Mouse (Mus musculus) lung, postnatal 0 days (tissue): ENCODE data around the gene Susd1. TPM values are rescaled to one million over a fixed set of nuclear protein-coding genes. Genes with fewer than 3 reads are reported as not detected.
"Not testable (repeated sequence)": the region's sequence is repeated elsewhere in the genome, so short reads cannot be mapped to it uniquely, and the experiment has no call there.

ENCODE experiments used
- ATAC-seq: fragments of 200-750 bp; cut with Nextera tagmentation; 2 replicates; pipeline ENCODE4 v1.8.0; 2017; ENCODE audit warnings: moderate library complexity
- DNase-seq: peaks from one replicate; pipeline ENCODE4 v3.0.0-alpha.2; 2016; ENCODE audit warnings: low spot score
- H3K27ac ChIP-seq: fragments of 300-500 bp; sonication (generic); 2 replicates; pipeline ENCODE4 v1.5.1; 2014; ENCODE audit warnings: antibody characterized with exemption, mild to moderate bottlenecking, low read length, mixed read lengths
- H3K27me3 ChIP-seq: fragments of 300-500 bp; sonication (generic); replicated peaks from 2 replicates; pipeline ENCODE4 v1.6.1; 2014; ENCODE audit warnings: low read length, mixed read lengths; ENCODE audit not compliant: insufficient read depth
- H3K36me3 ChIP-seq: fragments of 300-500 bp; sonication (generic); 2 replicates; pipeline ENCODE4 v1.6.1; 2014; ENCODE audit warnings: low read length, mixed read lengths; ENCODE audit not compliant: insufficient read depth
- H3K4me1 ChIP-seq: fragments of 300-500 bp; sonication (generic); 2 replicates; pipeline ENCODE4 v1.6.1; 2014; ENCODE audit warnings: antibody characterized with exemption, low read depth, low read length, mixed read lengths; ENCODE audit not compliant: insufficient read depth
- H3K4me2 ChIP-seq: fragments of 300-500 bp; sonication (generic); replicated peaks from 2 replicates; pipeline ENCODE4 v1.6.1; 2014; ENCODE audit warnings: low read depth, mild to moderate bottlenecking, low read length, moderate library complexity, mixed read lengths
- H3K4me3 ChIP-seq: fragments of 300-500 bp; sonication (generic); 2 replicates; pipeline ENCODE4 v1.5.1; 2014; ENCODE audit warnings: low read depth, low read length
- H3K9ac ChIP-seq: fragments of 300-500 bp; sonication (generic); replicated peaks from 2 replicates; pipeline ENCODE4 v1.6.1; 2014; ENCODE audit warnings: low read depth, mild to moderate bottlenecking
- H3K9me3 ChIP-seq: fragments of 300-500 bp; sonication (generic); 2 replicates; pipeline ENCODE4 v1.6.1; 2016; ENCODE audit warnings: low read length, mixed read lengths
- CTCF ChIP-seq: IDR thresholded peaks from 2 replicates; pipeline ENCODE4 v1.5.1; 2016; ENCODE audit warnings: antibody characterized with exemption, mild to moderate bottlenecking
- EP300 ChIP-seq: IDR thresholded peaks from 2 replicates; pipeline ENCODE4 v1.6.1; 2016; ENCODE audit warnings: antibody characterized with exemption, mild to moderate bottlenecking, control low read depth
- WGBS: fragments of 180-500 bp; shearing (Covaris S2); extraction: QIAGEN DNeasy Blood & Tissue Kit; methylation state at CpG from one replicate; pipeline ENCODE4 v1.1.7; 2014; 5-methylcytosine and 5-hydroxymethylcytosine counted together
- polyA plus RNA-seq: library from polyadenylated mRNA; unstranded; fragments of >200 nt; fragmentation: Nextera tagmentation; extraction: Ambion mirVana; gene quantifications from 2 replicates; pipeline ENCODE4 v1.2.1, GENCODE M21; 2015

Susd1 gene
- polyA plus RNA-seq, 1 experiment from 2014 or later, result 1.6 TPM

DNA sequence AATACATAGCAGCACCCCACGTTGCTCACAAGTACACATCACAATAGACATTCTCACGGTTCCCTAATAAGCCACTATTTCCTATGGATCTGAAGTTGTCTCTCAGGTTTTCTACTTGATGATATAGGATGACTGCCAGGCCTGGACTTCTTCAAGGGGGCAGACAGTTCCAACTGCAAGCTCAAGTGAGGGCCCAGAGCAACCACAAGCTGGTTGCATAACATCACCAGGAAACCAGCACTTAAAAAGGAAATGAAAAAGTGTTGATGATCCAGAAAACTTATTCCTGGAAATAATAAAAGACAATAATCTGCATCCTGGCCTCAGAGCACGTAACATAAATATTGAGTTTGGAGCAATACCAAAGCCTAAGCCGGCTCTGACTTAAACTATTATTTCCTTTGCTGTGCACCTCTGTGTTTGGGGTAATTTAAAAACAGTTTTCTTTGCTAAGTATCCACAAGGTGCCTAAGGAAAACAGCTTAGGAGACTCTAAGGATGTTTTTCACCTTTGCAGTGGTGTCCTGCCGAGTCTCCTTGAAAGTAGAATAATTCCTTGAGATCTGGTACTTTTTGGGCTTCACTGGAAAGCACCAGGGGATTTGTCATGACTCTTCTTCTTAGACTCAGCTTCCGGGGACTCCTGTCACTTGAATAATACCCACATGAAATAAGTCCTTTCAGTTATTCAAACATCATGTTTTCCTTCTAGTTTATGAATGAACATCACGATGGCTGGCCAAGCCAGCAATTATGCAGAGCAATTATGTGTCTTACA, 139.5 kb downstream of the Susd1 start:
- TF ChIP-seq EP300 (peak; percentile 70), CTCF (no peak)
- H3K27ac ChIP-seq, result no peak overlapping the region

DNA sequence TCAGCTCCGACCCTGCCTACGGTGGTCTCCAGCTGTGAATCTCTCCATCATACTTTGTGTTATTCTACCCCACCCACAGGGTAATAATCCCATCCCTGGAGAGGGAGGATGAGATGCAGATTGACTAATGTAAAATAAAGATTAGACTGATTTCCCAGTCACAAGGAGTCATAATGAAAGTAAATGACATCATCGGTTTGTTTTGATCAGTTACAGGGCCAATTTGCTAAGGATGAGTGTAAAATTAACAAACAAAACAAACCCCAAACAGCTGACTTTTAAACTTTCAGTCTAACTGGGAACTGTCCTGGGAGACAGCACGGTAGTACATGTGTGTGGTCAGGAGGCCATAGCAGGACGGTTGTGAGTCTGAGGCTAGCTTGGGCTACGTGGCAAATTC, 143.3 kb downstream of the Susd1 start:
- ATAC-seq, result no peak

More for the DNA sequence above, 139.5 kb downstream of the Susd1 start:
- Histone ChIP-seq H3K9me3 (no peaks in the 10 kb centered on the region), H3K9ac (no peak overlapping the region), H3K4me1 (no peaks in the 10 kb centered on the region), H3K4me2 (no peak overlapping the region), H3K36me3 (no peaks in the 10 kb centered on the region), H3K27me3 (no peaks in the 10 kb centered on the region), H3K4me3 (no peak overlapping the region)
- ATAC-seq (no peak; the same call in 1 of the 2 replicates), DNase-seq (peak; percentile 54)
- WGBS, result 56% methylated on average over 7 of the region's 7 CpGs

DNA sequence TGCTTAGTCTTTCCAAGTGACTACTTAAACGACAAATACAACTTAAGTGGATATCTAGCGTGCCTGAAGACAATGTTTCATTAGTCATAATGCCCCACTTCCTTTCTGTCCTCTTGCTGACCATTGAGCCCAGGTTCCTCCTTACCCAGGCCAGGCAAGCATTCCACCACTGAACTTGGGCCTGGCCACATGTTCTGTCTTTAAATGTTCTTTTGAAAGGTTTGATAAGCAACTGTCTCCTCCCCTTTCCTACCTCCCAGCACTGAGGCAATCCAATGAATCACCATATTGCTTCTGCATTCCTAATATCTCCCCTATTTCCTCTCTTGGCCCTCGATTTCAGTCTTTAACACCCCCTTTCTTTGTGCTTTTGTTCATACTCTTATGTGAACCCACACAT, 143.8 kb downstream of the Susd1 start:
- no peak overlapping the region for H3K9ac ChIP-seq
- no peak for DNase-seq
- H3K27ac ChIP-seq, result no peak overlapping the region
- ATAC-seq, result no peak
- TF ChIP-seq CTCF, result no peak
- TF ChIP-seq EP300, result no peak
- H3K9me3 ChIP-seq, result no peaks in the 10 kb centered on the region
- H3K4me3 ChIP-seq, result no peak overlapping the region
- no peaks in the 10 kb centered on the region for H3K27me3 ChIP-seq
- WGBS, result 59% methylated on average over 3 of the region's 3 CpGs
- no peak overlapping the region for H3K4me2 ChIP-seq
- H3K36me3 ChIP-seq, result no peaks in the 10 kb centered on the region
- no peaks in the 10 kb centered on the region for H3K4me1 ChIP-seq

More for the DNA sequence above, 143.3 kb downstream of the Susd1 start:
- Histone ChIP-seq H3K27me3 (no peaks in the 10 kb centered on the region), H3K9ac (no peak overlapping the region), H3K36me3 (no peaks in the 10 kb centered on the region), H3K4me2 (no peak overlapping the region), H3K4me3 (no peak overlapping the region), H3K27ac (no peak overlapping the region), H3K9me3 (no peaks in the 10 kb centered on the region), H3K4me1 (no peaks in the 10 kb centered on the region)
- DNase-seq, result no peak
- WGBS, result 91% methylated on average over 6 of the region's 6 CpGs
- no peak for TF ChIP-seq CTCF
- TF ChIP-seq EP300, result no peak

DNA sequence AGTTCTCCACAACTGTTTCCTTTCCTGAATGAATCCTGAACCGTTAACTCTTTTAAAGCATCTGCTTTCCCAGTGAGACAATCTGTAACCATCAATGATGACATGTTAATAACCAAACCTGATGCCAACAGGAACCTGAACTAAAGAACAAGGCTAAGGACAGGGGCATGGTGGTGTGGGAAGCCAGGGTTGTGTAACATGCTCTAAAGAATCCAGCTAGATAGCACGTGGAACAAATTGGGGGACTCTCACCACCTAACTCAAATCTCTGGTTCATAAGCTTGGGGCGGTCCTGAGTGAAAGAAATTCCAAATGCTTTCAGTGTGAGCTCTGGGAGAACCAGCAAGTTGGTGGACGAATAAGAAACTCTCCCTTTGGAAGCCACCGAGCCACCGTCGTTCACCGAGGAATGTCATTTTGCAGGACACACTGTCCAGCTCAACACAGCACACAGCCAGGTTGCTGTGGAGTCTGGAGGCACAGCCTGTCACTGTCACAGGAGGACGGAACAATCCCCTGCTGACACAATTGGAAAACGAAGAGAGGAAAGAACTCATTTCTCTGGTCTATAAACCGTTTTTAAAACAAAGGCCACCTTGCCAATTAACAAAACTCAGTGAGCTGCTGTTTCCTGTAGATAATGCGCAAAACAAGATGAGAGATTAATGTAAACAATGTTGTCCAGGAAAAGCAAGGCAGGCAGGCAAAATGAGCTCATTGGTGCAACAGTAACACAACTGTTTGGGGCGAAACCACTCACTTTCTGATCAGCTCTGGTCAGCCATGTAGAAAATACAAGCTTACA, 146.3 kb downstream of the Susd1 start:
- Histone ChIP-seq H3K4me3 (no peak overlapping the region), H3K4me1 (no peaks in the 10 kb centered on the region), H3K4me2 (no peak overlapping the region), H3K9me3 (no peaks in the 10 kb centered on the region), H3K27me3 (no peaks in the 10 kb centered on the region), H3K9ac (no peak overlapping the region), H3K36me3 (no peaks in the 10 kb centered on the region), H3K27ac (peak overlapping the region; percentile 51)
- TF ChIP-seq EP300, result peak; percentile 99
- TF ChIP-seq CTCF, result 0 out of 2 replicates have a peak, but pooled peaks have one; percentile 8
- peak; percentile 73 for DNase-seq
- ATAC-seq, result peak; percentile 92
- WGBS, result 57% methylated on average over 13 of the region's 13 CpGs

DNA sequence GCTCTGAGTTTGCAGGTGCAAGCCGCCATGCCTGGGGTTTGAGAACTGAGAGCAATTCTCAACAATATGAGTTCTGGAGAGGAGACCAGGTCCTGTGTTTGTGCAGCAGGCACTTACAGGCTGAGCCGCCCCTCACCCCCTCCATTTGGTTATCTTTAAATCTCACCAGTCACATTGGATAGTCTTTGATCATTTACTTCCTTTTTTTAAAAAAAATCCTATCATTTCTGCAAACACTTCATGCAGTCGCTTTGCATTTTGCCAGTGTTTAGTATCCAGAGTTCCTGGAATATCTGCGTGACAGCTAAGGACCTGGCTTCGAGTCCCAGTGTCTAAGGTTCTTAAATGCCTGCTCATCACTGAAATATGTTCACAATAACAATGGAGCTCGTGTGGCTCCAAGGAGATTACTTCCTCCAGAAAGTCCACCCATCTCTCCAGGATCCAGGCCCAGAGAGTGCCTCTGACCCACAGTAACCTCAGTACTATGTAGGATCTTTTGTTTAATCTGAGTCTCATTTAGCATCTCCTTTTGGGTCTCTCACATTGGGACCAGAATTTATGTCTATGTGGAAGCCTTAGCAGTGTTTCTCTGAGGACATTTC, 147.4 kb downstream of the Susd1 start:
- WGBS, result 18% methylated on average over 6 of the region's 6 CpGs
- Histone ChIP-seq H3K36me3 (no peaks in the 10 kb centered on the region), H3K27ac (0 out of 2 replicates have a peak overlapping the region, but pooled peaks have one; percentile 26), H3K4me2 (no peak overlapping the region), H3K9ac (no peak overlapping the region), H3K9me3 (no peaks in the 10 kb centered on the region), H3K27me3 (no peaks in the 10 kb centered on the region), H3K4me1 (peaks cover 3% of the 10 kb centered on the region; the same call in 1 of the 2 replicates), H3K4me3 (no peak overlapping the region)
- DNase-seq (peak; percentile 37), ATAC-seq (peak; percentile 57)
- TF ChIP-seq EP300 (peak; percentile 62), CTCF (no peak)

DNA sequence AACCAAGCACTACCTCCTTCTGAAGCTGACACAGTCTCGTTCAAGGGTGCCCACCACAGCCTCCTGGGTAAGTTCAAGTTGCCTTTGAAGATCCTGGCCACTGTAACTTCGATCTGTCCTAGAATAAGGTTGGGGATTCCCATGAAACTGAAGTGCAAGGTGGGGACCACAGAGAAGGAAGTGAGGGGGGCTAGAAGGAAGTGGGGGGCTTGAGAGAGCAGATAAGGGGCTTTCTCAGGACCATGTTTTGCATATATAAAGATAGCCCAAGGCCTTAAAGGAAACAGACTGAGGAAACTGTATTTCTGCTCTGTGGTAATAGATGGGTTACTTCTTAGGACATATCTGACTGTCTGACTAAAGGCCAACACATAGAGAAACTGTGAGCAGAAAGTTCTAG, 151.3 kb downstream of the Susd1 start:
- Histone ChIP-seq H3K27me3 (no peaks in the 10 kb centered on the region), H3K36me3 (no peaks in the 10 kb centered on the region), H3K4me2 (no peak overlapping the region), H3K4me1 (peaks cover 7% of the 10 kb centered on the region; the same call in 1 of the 2 replicates), H3K9me3 (no peaks in the 10 kb centered on the region), H3K4me3 (no peak overlapping the region), H3K27ac (no peak overlapping the region), H3K9ac (no peak overlapping the region)
- no peak for DNase-seq
- no peak for ATAC-seq
- WGBS, result 38% methylated on average over 2 of the region's 2 CpGs
- no peak for TF ChIP-seq CTCF
- TF ChIP-seq EP300, result no peak

DNA sequence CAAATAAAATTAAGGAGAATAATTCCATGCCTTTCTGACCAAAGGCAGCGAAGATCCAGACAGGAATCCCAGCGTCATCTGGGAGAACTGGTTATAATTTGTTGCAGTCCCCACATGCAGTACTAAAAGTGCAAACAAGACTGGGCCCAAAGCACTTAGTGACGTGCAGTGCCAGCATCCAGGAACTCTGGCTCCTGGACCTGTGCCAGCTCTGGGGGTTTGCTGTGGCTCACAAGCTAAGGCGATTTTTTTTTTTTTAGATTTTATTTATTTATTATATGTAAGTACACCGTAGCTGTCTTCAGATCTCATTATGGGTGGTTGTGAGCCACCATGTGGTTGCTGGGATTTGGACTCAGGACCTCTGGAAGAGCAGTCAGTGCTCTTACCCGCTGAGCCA, 152.1 kb downstream of the Susd1 start:
- H3K4me3 ChIP-seq, H3K27me3 ChIP-seq, H3K36me3 ChIP-seq, H3K4me1 ChIP-seq, H3K4me2 ChIP-seq, H3K9me3 ChIP-seq, H3K27ac ChIP-seq, H3K9ac ChIP-seq: not testable (repeated sequence)
- DNase-seq (peak; percentile 39), ATAC-seq (peak; percentile 28; the same call in 1 of the 2 replicates)
- 36% methylated on average over 6 of the region's 6 CpGs for WGBS
